Mouse (Mus musculus) c-Kit-positive CD71-positive TER-119-positive erythroid progenitor cells, embryonic 14.5 days (primary cell): ENCODE data around the gene Tmem179.

Experiments
- DNase-seq: peaks from one replicate; pipeline ENCODE4 v3.0.0-alpha.2; 2013; ENCODE audit warnings: low spot score

Tmem179 gene

DNA sequence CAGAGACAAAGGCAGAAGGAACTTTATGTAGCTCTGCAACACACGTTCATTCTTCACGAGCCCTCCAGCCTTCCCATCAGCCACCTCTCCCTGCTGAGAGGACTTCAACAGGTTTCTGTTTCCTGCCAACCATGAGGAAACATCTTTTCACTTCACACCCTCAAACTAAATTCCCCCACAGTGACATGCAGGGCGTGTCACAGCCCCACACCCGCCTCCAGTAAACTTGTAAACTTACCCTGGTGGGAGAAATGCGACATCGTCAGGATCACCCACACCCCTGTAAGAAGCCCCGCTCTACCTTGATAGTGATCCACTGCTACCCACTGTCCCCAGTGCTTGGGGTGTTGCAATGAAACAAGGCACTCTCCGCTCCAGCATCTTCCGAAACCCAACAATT lies 21.8 kb upstream of the Tmem179 start:
- DNase-seq = no peak

DNA sequence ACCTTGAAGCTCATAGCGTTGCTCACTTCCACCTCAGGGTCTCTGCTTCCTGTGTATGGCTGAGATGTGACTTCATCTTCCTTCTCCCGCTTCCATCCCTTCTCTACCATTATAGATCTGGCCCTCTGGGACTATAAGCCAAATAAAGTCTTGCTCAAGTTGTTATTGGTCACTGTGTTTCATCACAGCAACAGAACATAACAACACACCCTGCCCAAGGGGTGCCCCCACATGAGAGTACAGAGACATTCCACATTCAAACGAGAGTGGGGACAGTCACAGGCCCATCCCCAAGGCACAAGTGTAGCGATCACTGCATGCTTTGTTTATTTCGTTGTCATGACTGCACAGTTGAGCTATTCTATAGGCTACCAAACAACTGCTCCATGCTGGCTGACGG lies 20.7 kb upstream of the Tmem179 start:
- DNase-seq = no peak

DNA sequence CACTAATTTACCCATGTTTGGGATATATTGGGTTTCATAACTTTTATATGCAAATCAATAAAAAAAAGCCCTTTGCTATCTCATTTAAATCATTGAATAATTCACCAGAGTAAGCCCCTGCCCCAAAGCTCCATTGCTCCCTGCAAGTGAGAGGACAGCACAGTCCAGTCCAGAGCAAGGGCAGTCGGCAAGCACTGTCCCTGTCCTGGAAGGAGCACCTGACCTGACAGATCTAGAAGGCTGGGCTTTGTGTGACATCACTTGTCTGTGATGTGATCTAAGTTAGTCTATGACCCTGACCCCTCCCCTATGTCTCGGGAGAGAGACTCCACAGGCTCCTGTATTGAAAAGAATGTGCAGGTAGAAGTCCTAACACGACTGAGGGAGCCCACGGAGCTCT lies 17.2 kb upstream of the Tmem179 start:
- DNase-seq = no peak

- no peak for DNase-seq
Observed at GRCm38 (mm10) chr12:112518105-112518504, 1.6 kb upstream of the Tmem179 start.

GRCm38 (mm10) chr12:112514897-112515296 lies 1.6 kb downstream of the Tmem179 start:
- no peak for DNase-seq

DNA sequence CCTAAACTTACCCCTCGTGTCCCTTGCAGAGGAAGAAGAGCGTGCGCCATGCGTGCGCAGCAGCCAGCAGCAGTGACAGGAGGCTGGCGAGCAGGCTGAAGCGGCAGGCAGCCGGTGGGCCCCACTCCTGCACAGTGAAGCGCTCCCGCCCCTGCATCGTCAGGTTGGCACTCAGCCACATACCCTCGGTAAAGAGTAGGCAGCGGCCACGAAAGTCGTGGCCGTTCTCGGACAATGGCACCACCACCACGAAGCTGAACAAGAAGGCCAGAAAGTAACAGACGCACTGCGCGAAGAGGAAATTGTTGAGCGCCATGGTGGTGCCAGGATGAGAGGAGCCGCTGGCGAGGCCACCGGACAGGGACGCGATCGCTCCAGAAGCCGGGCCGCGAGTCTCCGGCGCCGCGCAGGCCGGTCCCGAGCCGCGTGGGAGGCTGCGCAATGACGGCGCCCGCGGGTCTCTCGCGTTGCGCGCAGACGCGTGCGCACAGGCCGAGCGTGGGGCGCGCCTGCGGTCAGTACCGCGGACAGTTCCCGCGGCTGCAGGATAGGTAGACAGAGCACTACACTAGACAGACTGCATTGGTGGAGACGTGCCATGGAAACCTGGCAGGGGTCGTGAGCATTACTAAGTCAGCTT lies 5.7 kb downstream of the Tmem179 start:
- no peak for DNase-seq

DNA sequence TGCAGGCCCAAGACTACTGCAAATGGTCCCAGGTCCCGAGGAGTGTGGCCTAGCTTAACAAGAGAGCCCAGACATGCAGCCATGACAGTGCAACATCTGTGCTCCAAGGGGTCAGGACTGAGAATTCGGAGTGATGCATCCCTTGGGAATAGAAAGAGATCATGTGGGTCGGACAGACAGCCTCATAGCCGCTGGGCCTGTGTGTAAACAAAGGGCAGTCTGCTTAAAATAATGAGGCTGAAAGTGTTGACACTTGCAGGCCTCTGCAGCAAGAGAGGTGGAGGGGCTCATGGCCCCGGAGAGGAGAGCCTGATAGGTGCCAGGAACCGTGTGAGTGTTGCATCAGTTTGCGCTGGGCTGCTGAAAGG lies 6.2 kb downstream of the Tmem179 start:
- DNase-seq = no peak

DNA sequence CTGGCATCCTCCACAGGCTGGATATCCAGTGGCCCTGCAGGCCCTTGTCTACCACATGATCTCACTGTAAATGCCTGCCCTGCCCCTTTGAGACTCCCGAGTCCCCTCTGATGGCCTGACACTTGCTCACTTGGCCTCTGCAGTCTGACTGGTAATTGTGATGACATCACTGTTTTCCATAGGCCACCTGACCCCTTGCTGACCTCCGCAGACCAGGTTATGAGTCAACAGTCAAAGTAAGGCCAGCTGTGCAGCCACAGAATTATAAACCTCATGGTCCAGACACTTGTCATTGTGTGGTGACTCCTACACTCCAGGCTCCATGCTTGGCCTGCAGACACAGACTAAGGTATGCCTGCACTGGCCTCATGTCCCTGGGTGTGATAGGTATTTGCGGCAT lies 8.6 kb downstream of the Tmem179 start:
- DNase-seq = no peak

GRCm38 (mm10) chr12:112507264-112507663 lies 9.3 kb downstream of the Tmem179 start:
- no peak for DNase-seq

DNA sequence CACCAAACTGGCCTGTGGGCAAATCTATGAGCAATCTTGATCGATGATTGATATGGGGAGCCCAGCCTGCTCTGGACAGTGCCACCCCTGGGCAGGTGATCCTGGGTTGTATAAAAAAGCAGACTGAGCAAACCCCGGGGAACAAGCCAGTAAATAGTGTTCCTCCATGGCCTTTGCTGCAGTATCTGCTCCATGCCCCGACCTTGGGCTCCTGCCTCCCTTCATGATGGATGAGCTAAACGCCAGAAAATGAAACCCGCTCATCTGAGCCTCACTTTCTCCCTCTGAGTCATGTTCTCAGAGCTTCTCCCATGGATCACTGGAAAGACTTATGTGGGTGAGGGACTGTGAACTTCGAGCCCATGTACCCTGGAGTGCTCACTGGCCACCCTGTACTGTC lies 10.3 kb downstream of the Tmem179 start:
- DNase-seq = no peak

DNA sequence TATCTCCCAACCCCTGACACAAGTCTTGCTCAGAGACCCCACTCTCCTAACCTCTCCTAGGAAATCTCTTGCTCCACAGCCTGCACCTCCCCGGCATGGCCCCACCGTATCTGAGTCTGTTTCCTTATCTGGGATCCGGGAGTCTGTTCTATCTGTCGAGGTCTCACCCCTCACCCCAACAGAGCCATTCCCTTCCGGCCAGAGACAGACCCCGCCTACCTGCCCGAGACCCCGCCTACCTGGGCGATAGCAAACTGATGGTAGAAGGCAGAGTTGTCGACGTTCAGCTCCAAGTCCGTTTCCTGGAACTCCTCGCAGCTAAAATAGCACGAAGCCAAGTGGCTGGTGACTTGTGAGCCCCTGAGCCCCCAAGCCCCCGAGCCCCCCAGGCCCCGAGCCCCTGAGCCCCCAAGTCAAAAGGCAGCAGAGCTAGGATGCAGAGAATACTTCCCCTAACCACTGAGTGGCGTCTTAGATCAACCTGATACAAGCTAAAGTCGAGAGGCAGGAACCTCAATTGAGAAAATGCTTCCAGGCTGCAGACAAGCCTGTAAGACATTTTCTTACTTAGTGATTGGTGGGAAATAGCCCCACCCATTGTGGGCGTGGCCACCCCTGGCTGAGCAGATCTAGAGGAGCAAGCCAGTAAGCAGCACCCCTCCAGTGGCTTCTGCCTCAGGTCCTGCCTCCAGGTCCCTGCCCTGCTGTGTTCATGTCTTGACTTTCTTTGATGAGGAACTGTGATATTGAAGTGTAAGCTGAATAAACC lies 13.4 kb downstream of the Tmem179 start:
- no peak for DNase-seq

DNA sequence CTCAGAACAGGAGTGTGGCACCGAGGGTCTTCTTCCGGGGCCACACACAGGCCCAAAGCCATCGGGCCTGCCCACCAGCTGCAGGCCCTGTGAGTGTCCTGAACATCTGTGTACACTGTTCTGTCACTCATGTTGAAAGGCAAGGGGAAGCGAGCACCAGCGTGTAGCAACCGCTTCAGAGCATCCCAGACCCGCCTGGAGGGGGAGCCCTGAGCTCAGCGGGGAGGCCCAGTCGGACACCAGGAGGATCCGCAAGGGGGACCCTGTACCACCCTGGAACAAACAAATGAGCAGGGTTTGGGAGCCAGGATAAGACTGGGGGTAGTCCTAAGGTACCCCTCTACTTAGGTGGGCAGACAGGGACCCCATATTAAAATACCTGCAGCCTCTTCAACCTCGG lies 17.9 kb downstream of the Tmem179 start:
- no peak for DNase-seq

- DNase-seq = no peak
Observed at GRCm38 (mm10) chr12:112497731-112498130, 18.8 kb downstream of the Tmem179 start.

- DNase-seq = no peak
Observed at GRCm38 (mm10) chr12:112496136-112496535, 20.4 kb downstream of the Tmem179 start.

DNA sequence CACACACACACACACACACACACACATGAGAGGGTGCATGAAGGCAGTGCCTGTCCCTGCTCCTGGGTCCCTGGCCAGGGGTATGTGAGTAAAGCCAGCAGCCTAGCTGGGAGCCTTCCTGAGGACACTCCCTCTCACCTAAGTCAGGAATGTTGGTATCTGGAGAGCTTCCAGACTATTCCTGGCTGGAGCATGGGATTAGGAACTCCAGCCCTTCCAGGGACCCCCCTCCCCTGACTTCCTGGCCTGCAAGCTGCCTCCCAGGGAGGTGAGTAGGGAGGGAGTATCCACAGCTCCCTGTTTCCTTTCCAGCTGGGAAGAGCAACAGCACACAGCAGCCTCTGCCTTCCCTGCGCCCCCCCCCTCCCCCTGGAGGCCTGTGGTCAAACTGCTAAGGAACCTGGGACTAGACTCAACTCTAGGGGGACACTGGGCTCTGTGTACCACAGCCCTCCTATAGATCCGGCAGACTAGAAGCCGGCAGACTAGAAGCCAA lies 26.1 kb downstream of the Tmem179 start:
- no peak for DNase-seq

- DNase-seq = no peak
Observed at GRCm38 (mm10) chr12:112489535-112489934, 27.0 kb downstream of the Tmem179 start.

DNA sequence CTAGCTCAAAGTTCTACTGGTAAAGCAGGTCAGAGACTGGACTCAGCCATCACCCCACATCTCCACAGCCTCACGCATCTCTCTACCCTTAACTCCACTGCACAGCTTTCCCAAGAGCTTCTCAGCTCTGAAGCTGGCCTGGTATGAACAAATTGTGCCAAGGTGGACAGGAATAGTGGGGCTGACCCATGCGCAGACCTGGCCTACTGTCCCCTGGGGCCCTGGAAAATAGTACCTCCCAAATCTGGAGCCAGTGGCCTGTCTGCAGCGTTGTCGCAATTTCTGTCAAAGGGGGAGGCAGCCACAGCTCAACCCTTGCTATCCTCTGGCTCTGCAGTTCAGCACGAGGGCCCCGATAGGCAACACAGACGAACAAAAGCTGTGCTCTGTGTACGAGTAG lies 27.4 kb downstream of the Tmem179 start, which contains the start of gene A530016L24Rik:
TSS of gene A530016L24Rik (plus strand) at position 315 of the 400 bp plus-strand sequence.
- DNase-seq = no peak

DNA sequence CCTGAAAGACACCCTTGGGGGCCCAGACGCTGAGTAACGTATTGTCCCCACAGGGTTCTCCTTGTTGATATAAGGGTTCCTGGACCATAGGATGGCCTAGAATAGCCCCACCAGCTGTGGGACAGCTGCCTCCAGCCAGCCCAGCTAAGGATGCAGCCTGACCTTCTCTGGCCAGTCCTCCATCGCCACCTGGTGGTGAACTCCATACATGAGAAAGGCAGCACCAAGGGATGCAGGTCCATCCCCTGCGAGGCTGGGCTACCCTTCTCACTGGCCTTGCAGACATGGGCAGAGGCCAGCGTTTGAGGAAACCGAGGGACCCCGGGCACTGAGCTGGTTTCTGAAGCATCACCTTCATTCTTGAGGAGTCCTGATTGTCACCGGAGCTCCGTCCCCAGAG lies 42.8 kb downstream of the Tmem179 start:
- DNase-seq = peak; percentile 36

DNA sequence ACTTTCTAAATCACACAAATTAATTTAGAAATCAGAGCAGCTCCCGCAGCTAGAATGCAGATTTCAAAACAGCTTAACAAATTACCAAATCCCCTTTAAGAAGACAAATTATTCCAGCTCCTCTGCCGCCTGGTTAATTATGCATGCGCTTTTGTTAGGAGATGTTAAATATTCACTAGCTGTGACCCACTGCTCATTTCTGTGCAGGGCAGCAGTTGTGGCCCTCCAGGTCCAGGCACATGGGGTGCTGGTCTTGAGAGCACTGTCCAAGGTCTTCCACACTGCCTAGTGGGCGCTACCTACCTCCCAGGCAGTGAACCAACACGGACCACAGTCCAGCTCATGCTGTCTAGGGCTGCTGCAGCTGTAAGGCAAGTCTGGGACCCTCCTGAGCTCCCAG lies 46.3 kb downstream of the Tmem179 start:
- DNase-seq = no peak

- DNase-seq = no peak
Observed at GRCm38 (mm10) chr12:112469393-112469792, 47.2 kb downstream of the Tmem179 start.

DNA sequence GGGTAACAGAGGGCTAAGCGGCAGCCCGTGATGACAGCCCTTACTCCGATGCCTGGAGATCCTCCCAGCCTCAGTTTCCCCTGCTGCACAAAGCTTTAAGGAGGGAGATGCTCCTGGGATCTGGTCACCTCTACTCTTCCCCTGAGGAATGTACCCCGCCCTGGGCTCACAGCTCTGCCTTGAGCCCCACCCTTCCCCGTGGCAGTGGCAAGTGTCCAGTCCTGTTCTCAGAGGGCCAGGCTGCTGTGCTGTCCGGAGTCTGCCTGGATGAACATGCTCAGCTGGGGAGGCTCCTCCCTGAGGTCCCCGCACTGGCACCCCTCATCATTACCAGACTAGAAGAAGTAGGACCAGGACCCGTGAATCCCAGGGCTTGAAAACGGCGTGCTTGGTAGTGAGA lies 49.2 kb downstream of the Tmem179 start:
- no peak for DNase-seq

GRCm38 (mm10) chr12:112465928-112466327 lies 50.6 kb downstream of the Tmem179 start:
- DNase-seq = no peak

GRCm38 (mm10) chr12:112464516-112464915 lies 52.0 kb downstream of the Tmem179 start:
- DNase-seq = no peak
